Mouse (Mus musculus): ENCODE measurements around the gene Commd1.

- TF ChIP-seq CTCF (IDR thresholded peaks at IDR 0.05) (no peak), POLR2A (IDR thresholded peaks at IDR 0.05; ENCODE audit: insufficient read depth, low read depth, low read length) (no peak)
Observed at GRCm38 (mm10) chr11:22846960-22847731, 135.0 kb downstream of the Commd1 start.
